In the genomic region with DNA sequence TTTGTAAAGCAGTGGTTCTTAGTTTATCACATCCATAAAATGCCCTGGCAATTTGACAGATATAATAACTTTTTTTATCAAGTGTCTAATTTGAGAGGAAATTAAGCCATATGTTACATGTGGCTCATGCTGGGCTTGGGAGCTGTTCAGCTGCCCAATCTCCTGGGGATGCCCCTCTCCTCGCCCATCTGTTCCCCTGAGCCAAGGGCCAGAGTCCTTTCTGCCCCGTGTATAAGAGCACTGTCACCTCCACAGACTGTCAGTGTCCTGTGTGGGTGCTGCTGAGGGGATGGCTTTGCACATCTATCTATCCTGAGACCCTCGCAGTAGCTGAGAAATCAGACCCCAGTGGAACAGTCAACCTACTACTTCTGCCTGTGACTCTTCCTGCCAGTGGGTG, we compare ENCODE assay signal across 22 mouse cellular contexts.
A peak's percentile ranks its signal among the peaks of the same experiment; 100 is the strongest.
DNase-seq lines count a peak whose midpoint lies in the region; ATAC-seq and TF ChIP-seq lines count a peak whose summit lies in the region.
"Had no signal": no experiment of that assay in that cellular context is flagged by ENCODE, and none has a peak within 500 bp of the region (broad histone marks: within the 10 kb centered on the region; RNA-seq: fewer than 3 reads in every experiment).

No protein-coding gene starts in this region.

- no peaks in the 10 kb centered on the region for H3K9me3 ChIP-seq in hindbrain, postnatal 0 days (ENCODE audit: low read length)
- no peaks in the 10 kb centered on the region for H3K9me3 ChIP-seq in hindbrain, embryonic 16.5 days (ENCODE audit: control insufficient read depth, low read length)
- no peaks in the 10 kb centered on the region for H3K9me3 ChIP-seq in neural tube, embryonic 15.5 days (replicated peaks)
- H3K9me3 ChIP-seq: forebrain, embryonic 12.5 days; neural tube, embryonic 12.5 days had no signal

- ATAC-seq in hindbrain, postnatal 0 days = no peak
- no peak for ATAC-seq in hindbrain, embryonic 16.5 days
- no peak for ATAC-seq in neural tube, embryonic 15.5 days (ENCODE audit: low FRiP score)
- ATAC-seq: activated CD4-positive, CD25-positive, alpha-beta regulatory T cell, adult 4 months; CD4-positive, CD25-positive, alpha-beta regulatory T cell, adult 4 months; Patski had no signal

- no peaks in the 10 kb centered on the region for H3K4me1 ChIP-seq in hindbrain, postnatal 0 days (ENCODE audit: insufficient read depth, low read length)
- H3K4me1 ChIP-seq in hindbrain, embryonic 16.5 days (ENCODE audit: control insufficient read depth, insufficient read depth, low read depth, low read length) = peaks cover 10% of the 10 kb centered on the region
- peaks cover 42% of the 10 kb centered on the region for H3K4me1 ChIP-seq in neural tube, embryonic 15.5 days

- no peak overlapping the region for H3K27ac ChIP-seq in hindbrain, postnatal 0 days
- H3K27ac ChIP-seq in hindbrain, embryonic 16.5 days (ENCODE audit: low read depth, low read length) = no peak overlapping the region
- H3K27ac ChIP-seq in neural tube, embryonic 15.5 days (replicated peaks) = peak overlapping the region; percentile 28; the same call in 1 of the 2 replicates
- H3K27ac ChIP-seq: forebrain, embryonic 12.5 days; heart, adult 2 months; layer of hippocampus, adult 2 months; neural tube, embryonic 12.5 days had no signal

- no peak overlapping the region for H3K9ac ChIP-seq in hindbrain, postnatal 0 days (replicated peaks; ENCODE audit: low read length)
- H3K9ac ChIP-seq in hindbrain, embryonic 16.5 days (ENCODE audit: low read depth, low read length) = no peak overlapping the region
- no peak overlapping the region for H3K9ac ChIP-seq in neural tube, embryonic 15.5 days (replicated peaks)
- H3K9ac ChIP-seq: forebrain, embryonic 12.5 days; neural tube, embryonic 12.5 days had no signal

- TF ChIP-seq CTCF in hindbrain, postnatal 0 days (IDR thresholded peaks at IDR 0.05; ENCODE audit: low read depth) = no peak
- no peak for TF ChIP-seq CTCF in brain, embryonic 14.5 days (IDR thresholded peaks at IDR 0.05; ENCODE audit: borderline replicate concordance, extremely low read depth, insufficient read depth, insufficient read length)

- WGBS in hindbrain, postnatal 0 days = 52% methylated on average over 3 of the region's 3 CpGs
- WGBS in hindbrain, embryonic 16.5 days = 54% methylated on average over 3 of the region's 3 CpGs
- 32% methylated on average over 3 of the region's 3 CpGs for WGBS in neural tube, embryonic 15.5 days

- no peaks in the 10 kb centered on the region for H3K27me3 ChIP-seq in hindbrain, postnatal 0 days (ENCODE audit: insufficient read depth, low read length)
- H3K27me3 ChIP-seq in hindbrain, embryonic 16.5 days (replicated peaks; ENCODE audit: control insufficient read depth, insufficient read depth, low read length) = no peaks in the 10 kb centered on the region
- H3K27me3 ChIP-seq in neural tube, embryonic 15.5 days (replicated peaks) = no peaks in the 10 kb centered on the region
- H3K27me3 ChIP-seq: forebrain, embryonic 12.5 days; neural tube, embryonic 12.5 days had no signal

- peak; percentile 22 for DNase-seq in hindbrain, postnatal 0 days (ENCODE audit: low spot score)
- peak; percentile 20 for DNase-seq in brain, embryonic 14.5 days (ENCODE audit: low read depth)
- peak; percentile 92 for DNase-seq in cerebellum, adult 9-10 months
- no peak for DNase-seq in gastrocnemius, adult 18-20 months (ENCODE audit: low spot score)
- no peak for DNase-seq in right cerebral cortex, postnatal 14 days
- DNase-seq: adrenal gland, postnatal 14 days; gastrocnemius, postnatal 14 days; heart, adult 2 months; kidney, adult 11 months; kidney, postnatal 10 days; lung, adult 18-20 months; lung, postnatal 36 days; right cerebral cortex, postnatal 25 days had no signal

- H3K36me3 ChIP-seq in hindbrain, postnatal 0 days (ENCODE audit: insufficient read depth, low read length) = no peaks in the 10 kb centered on the region
- no peaks in the 10 kb centered on the region for H3K36me3 ChIP-seq in hindbrain, embryonic 16.5 days (ENCODE audit: control insufficient read depth, insufficient read depth, low read length)
- H3K36me3 ChIP-seq in neural tube, embryonic 15.5 days = no peaks in the 10 kb centered on the region
- H3K36me3 ChIP-seq: forebrain, embryonic 12.5 days; neural tube, embryonic 12.5 days had no signal

- H3K4me2 ChIP-seq in hindbrain, postnatal 0 days (ENCODE audit: low read depth, low read length) = no peak overlapping the region
- no peak overlapping the region for H3K4me2 ChIP-seq in hindbrain, embryonic 16.5 days (ENCODE audit: low read length)
- H3K4me2 ChIP-seq in neural tube, embryonic 15.5 days = no peak overlapping the region
- H3K4me2 ChIP-seq: forebrain, embryonic 12.5 days; liver, embryonic 11.5 days; neural tube, embryonic 12.5 days had no signal

- TF ChIP-seq POLR2A in brain, embryonic 14.5 days (IDR thresholded peaks at IDR 0.05; ENCODE audit: borderline replicate concordance, extremely low read depth, insufficient read depth, insufficient read length, poor library complexity, severe bottlenecking) = no peak

- no peak overlapping the region for H3K4me3 ChIP-seq in hindbrain, postnatal 0 days (ENCODE audit: low read length)
- H3K4me3 ChIP-seq in hindbrain, embryonic 16.5 days (ENCODE audit: low read length) = no peak overlapping the region
- no peak overlapping the region for H3K4me3 ChIP-seq in neural tube, embryonic 15.5 days (replicated peaks)
- H3K4me3 ChIP-seq: forebrain, embryonic 12.5 days; heart, adult 2 months; layer of hippocampus, adult 2 months; neural tube, embryonic 12.5 days had no signal

Comparison
In these comparisons a context has a peak if more than half of its experiments do, and no peak if none do; other contexts are left out.
1. DNase-seq: peak in hindbrain, postnatal 0 days (single experiment), brain, embryonic 14.5 days (single experiment) and cerebellum, adult 9-10 months (single experiment); none in gastrocnemius, adult 18-20 months (single experiment) and right cerebral cortex, postnatal 14 days (single experiment).